8 mouse cellular contexts compared by ENCODE assay signal in genomic region chr7:117303705-117304104, GRCm38 (mm10).
DNase-seq lines count a peak whose midpoint lies in the region; TF ChIP-seq lines count a peak whose summit lies in the region.

No protein-coding gene starts in this region.

- TF ChIP-seq POLR2A in lung, adult 2 months (IDR thresholded peaks at IDR 0.05; ENCODE audit: borderline replicate concordance, extremely low read depth, low read depth, low read length): no peak
- TF ChIP-seq POLR2A in thymus, adult 2 months (IDR thresholded peaks at IDR 0.05; ENCODE audit: control insufficient read depth, extremely low read depth, insufficient read depth, low read length, poor library complexity): no peak

- no peak overlapping the region for H3K4me3 ChIP-seq in lung, adult 2 months (replicated peaks; ENCODE audit: extremely low read depth, low read depth, low read length)
- no peak overlapping the region for H3K4me3 ChIP-seq in thymus, adult 2 months (ENCODE audit: control insufficient read depth, insufficient read depth, low read length)

- H3K27ac ChIP-seq in thymus, adult 2 months (ENCODE audit: control insufficient read depth, insufficient read depth, low read length): no peak overlapping the region

- WGBS in lung, adult 2 months: 19% methylated on average over 2 of the region's 2 CpGs
- 24% methylated on average over 2 of the region's 2 CpGs for WGBS in thymus, adult 2 months

- no peaks in the 10 kb centered on the region for H3K4me1 ChIP-seq in lung, adult 2 months (ENCODE audit: control insufficient read depth, insufficient read depth, low read length)
- H3K4me1 ChIP-seq in thymus, adult 2 months (replicated peaks; ENCODE audit: control insufficient read depth, insufficient read depth, low read length): no peaks in the 10 kb centered on the region

- H3K27me3 ChIP-seq in thymus, adult 2 months (ENCODE audit: control insufficient read depth, insufficient read depth, low read length): no peaks in the 10 kb centered on the region

- no peaks in the 10 kb centered on the region for H3K36me3 ChIP-seq in thymus, adult 2 months (ENCODE audit: control insufficient read depth, insufficient read depth, low read length)

- peak; percentile 12 for DNase-seq in embryo, embryonic 10 days (ENCODE audit: low spot score)
- no peak for DNase-seq in embryo, embryonic 9.5 days (ENCODE audit: extremely low spot score)
- DNase-seq in lung, adult 18-20 months: peak; percentile 11 to 60
- no peak for DNase-seq in lung, adult 2 months
- peak; percentile 24 for DNase-seq in embryo, embryonic 11 days
- peak; percentile 8 to 22 for DNase-seq in kidney, postnatal 4 days
- no peak for DNase-seq in thymus, adult 2 months
- DNase-seq in thymus, postnatal 14 days: no peak

- no peak for TF ChIP-seq CTCF in lung, adult 2 months (IDR thresholded peaks at IDR 0.05; ENCODE audit: insufficient read depth, low read length)
- no peak for TF ChIP-seq CTCF in thymus, adult 2 months (IDR thresholded peaks at IDR 0.05; ENCODE audit: borderline replicate concordance, control insufficient read depth, extremely low read depth, insufficient read depth, low read length, poor library complexity)

Comparison
In these comparisons a context has a peak if more than half of its experiments do, and no peak if none do; other contexts are left out.
1. DNase-seq: peak in embryo, embryonic 10 days (single experiment), lung, adult 18-20 months (2 of 2), embryo, embryonic 11 days (single experiment) and kidney, postnatal 4 days (2 of 2); none in embryo, embryonic 9.5 days (single experiment), lung, adult 2 months (single experiment), thymus, adult 2 months (single experiment) and thymus, postnatal 14 days (single experiment).